Mouse (Mus musculus) CH12.LX (cell line): ENCODE results near the gene Cyp2d11. TPM values are rescaled to one million over a fixed set of nuclear protein-coding genes. Genes with fewer than 3 reads are reported as not detected.

Source experiments
- DNase-seq: peaks from one replicate; pipeline ENCODE4 v3.0.0-alpha.2; 2013; ENCODE audit errors: extremely low read depth
- H3K27ac ChIP-seq: 2 replicates; pipeline ENCODE4 v1.5.1; 2012; ENCODE audit warnings: low read depth, mild to moderate bottlenecking, control low read depth, moderate library complexity; ENCODE audit not compliant: insufficient read depth
- H3K27me3 ChIP-seq: replicated peaks from 2 replicates; pipeline ENCODE3; 2012; ENCODE audit warnings: inconsistent platforms
- H3K36me3 ChIP-seq, 2 experiments: replicated peaks in 1 of 2; 2 replicates each; pipeline versions ENCODE3 to v1.6.1; 2012; ENCODE audit warnings: inconsistent platforms in 1 of 2, low read length in 1 of 2, mild to moderate bottlenecking in 1 of 2, mixed read lengths in 1 of 2, moderate library complexity in 1 of 2; ENCODE audit not compliant: control insufficient read depth in 1 of 2, insufficient read depth in 1 of 2
- H3K4me1 ChIP-seq, 2 experiments: 2 replicates each; pipeline ENCODE4 v1.6.1; 2012; ENCODE audit warnings: inconsistent platforms in 1 of 2, moderate library complexity in 1 of 2; ENCODE audit not compliant: insufficient read depth in 2 of 2, control insufficient read depth in 1 of 2
- H3K4me2 ChIP-seq: 2 replicates; pipeline ENCODE4 v1.6.1; 2012; ENCODE audit warnings: low read depth, mild to moderate bottlenecking, control low read depth; ENCODE audit not compliant: poor library complexity, insufficient read depth, severe bottlenecking
- H3K4me3 ChIP-seq, 3 experiments: fragments of 150-350 bp in 1 of 3; sonication (generic) in 1 of 3; replicated peaks in 1 of 3; 2 replicates each; pipeline versions ENCODE3 to v1.5.1; 2011 to 2012; ENCODE audit warnings: low read depth in 2 of 3, low read length in 2 of 3, mild to moderate bottlenecking in 2 of 3, moderate library complexity in 2 of 3, control low read depth in 1 of 3, improper control_type of control experiment in 1 of 3, inconsistent platforms in 1 of 3, mixed read lengths in 1 of 3; ENCODE audit not compliant: poor library complexity in 1 of 3
- H3K79me2 ChIP-seq: replicated peaks from 2 replicates; pipeline ENCODE4 v1.6.1; 2012; ENCODE audit warnings: mild to moderate bottlenecking, moderate library complexity; ENCODE audit not compliant: control insufficient read depth, poor library complexity, insufficient read depth, severe bottlenecking; ENCODE audit errors: extremely low read depth
- H3K9ac ChIP-seq: 2 replicates; pipeline ENCODE4 v1.6.1; 2012; ENCODE audit warnings: low read depth, mild to moderate bottlenecking, control low read depth, moderate library complexity; ENCODE audit not compliant: insufficient read depth
- H3K9me3 ChIP-seq: replicated peaks from 2 replicates; pipeline ENCODE3; 2012; ENCODE audit warnings: low read length, inconsistent platforms, mixed read lengths
- BHLHE40 ChIP-seq: IDR thresholded peaks from 2 replicates; pipeline ENCODE4 v1.6.1; 2011; ENCODE audit warnings: mild to moderate bottlenecking, low read depth, low read length, improper control_type of control experiment
- CTCF ChIP-seq, 2 experiments: IDR thresholded peaks in 1 of 2; conservative IDR thresholded peaks in 1 of 2; 2 replicates each; pipeline ENCODE4 v1.5.1; 2011 to 2012; ENCODE audit warnings: low read depth in 2 of 2, low read length in 2 of 2, improper control_type of control experiment in 1 of 2, inconsistent platforms in 1 of 2, mild to moderate bottlenecking in 1 of 2, moderate library complexity in 1 of 2
- ELF1 ChIP-seq: IDR thresholded peaks from 2 replicates; pipeline ENCODE4 v1.6.1; 2014; ENCODE audit warnings: low read depth, mild to moderate bottlenecking, inconsistent platforms, low read length, improper control_type of control experiment
- ETS1 ChIP-seq: conservative IDR thresholded peaks from 2 replicates; pipeline ENCODE4 v1.6.1; 2012; ENCODE audit warnings: low read depth, mild to moderate bottlenecking, inconsistent platforms, low read length, improper control_type of control experiment, moderate library complexity
- MAFK ChIP-seq: IDR thresholded peaks from 2 replicates; pipeline ENCODE4 v1.6.1; 2011; ENCODE audit warnings: low read length, improper control_type of control experiment; ENCODE audit not compliant: insufficient replicate concordance
- MAX ChIP-seq: IDR thresholded peaks from 2 replicates; pipeline ENCODE4 v1.6.1; 2011; ENCODE audit warnings: low read length, improper control_type of control experiment
- MAZ ChIP-seq: IDR thresholded peaks from 2 replicates; pipeline ENCODE4 v1.6.1; 2012; ENCODE audit warnings: low read depth, mild to moderate bottlenecking, inconsistent platforms, low read length, improper control_type of control experiment, moderate library complexity
- MEF2A ChIP-seq: IDR thresholded peaks from 2 replicates; pipeline ENCODE4 v1.6.1; 2014; ENCODE audit warnings: low read depth, mild to moderate bottlenecking, inconsistent platforms, low read length, improper control_type of control experiment, borderline replicate concordance
- NELFE ChIP-seq: IDR thresholded peaks from 2 replicates; pipeline ENCODE4 v1.6.1; 2011; ENCODE audit warnings: low read depth, low read length, improper control_type of control experiment
- NRF1 ChIP-seq: IDR thresholded peaks from 2 replicates; pipeline ENCODE4 v1.6.1; 2014; ENCODE audit warnings: low read depth, mild to moderate bottlenecking, inconsistent platforms, low read length, improper control_type of control experiment, moderate library complexity
- POLR2A ChIP-seq: IDR thresholded peaks from 2 replicates; pipeline ENCODE4 v1.6.1; 2011; ENCODE audit warnings: low read depth, mild to moderate bottlenecking, improper control_type of control experiment, low read length
- RAD21 ChIP-seq: IDR thresholded peaks from 2 replicates; pipeline ENCODE4 v1.6.1; 2011; ENCODE audit warnings: low read depth, mild to moderate bottlenecking, low read length, improper control_type of control experiment, moderate library complexity
- SIN3A ChIP-seq: IDR thresholded peaks from 2 replicates; pipeline ENCODE4 v1.6.1; 2012; ENCODE audit warnings: low read length, improper control_type of control experiment, inconsistent platforms
- TCF12 ChIP-seq: IDR thresholded peaks from 2 replicates; pipeline ENCODE4 v1.6.1; 2014; ENCODE audit warnings: low read depth, mild to moderate bottlenecking, inconsistent platforms, low read length, improper control_type of control experiment
- UBTF ChIP-seq: IDR thresholded peaks from 2 replicates; pipeline ENCODE4 v1.6.1; 2012; ENCODE audit warnings: low read depth, mild to moderate bottlenecking, inconsistent platforms, low read length, improper control_type of control experiment, moderate library complexity
- USF2 ChIP-seq: conservative IDR thresholded peaks from 2 replicates; pipeline ENCODE4 v1.6.1; 2011; ENCODE audit warnings: low read depth, low read length, improper control_type of control experiment
- ZC3H11A ChIP-seq: IDR thresholded peaks from 2 replicates; pipeline ENCODE4 v1.6.1; 2012; ENCODE audit warnings: low read depth, mild to moderate bottlenecking, inconsistent platforms, low read length, improper control_type of control experiment
- ZKSCAN1 ChIP-seq: IDR thresholded peaks from 2 replicates; pipeline ENCODE4 v1.6.1; 2012; ENCODE audit warnings: low read depth, inconsistent platforms, low read length, improper control_type of control experiment, borderline replicate concordance
- ZMIZ1 ChIP-seq: IDR thresholded peaks from 2 replicates; pipeline ENCODE4 v1.6.1; 2012; ENCODE audit warnings: low read depth, mild to moderate bottlenecking, inconsistent platforms, low read length, improper control_type of control experiment
- ZNF384 ChIP-seq: IDR thresholded peaks from 2 replicates; pipeline ENCODE4 v1.6.1; 2012; ENCODE audit warnings: low read depth, low read length, improper control_type of control experiment, inconsistent platforms
- dilution Hi-C: fragments of 300-500 bp; cut with MboI; formaldehyde crosslinking; loops from 2 replicates; pipeline ENCODE4 v1.14.3; 2020; ENCODE audit warnings: low sequenced_read_pairs; ENCODE audit not compliant: extremely low pct_unique_long_range_greater_than_20kb, extremely low pct_ligation_motif_present
- in situ Hi-C: fragments of 300-500 bp; cut with MboI; formaldehyde crosslinking; loops from 3 replicates; pipeline ENCODE4 v1.14.3; 2019; ENCODE audit warnings: low sequenced_read_pairs, low pct_ligation_motif_present, low pct_unique_long_range_greater_than_20kb, mixed read lengths
- polyA plus RNA-seq: library from polyadenylated mRNA; unstranded; fragments of >175 nt; gene quantifications from 2 replicates; pipeline ENCODE4 v1.2.1, GENCODE M21; 2012; ENCODE audit warnings: low read depth; ENCODE audit not compliant: insufficient read length
- total RNA-seq, 2 experiments: library from RNA; depleted of rRNA; stranded (reverse); fragments of 300-350 nt in 1 of 2; fragments of >200 nt in 1 of 2; gene quantifications; 2 replicates each; pipeline ENCODE4 v1.2.3; 2012 to 2014

Gene Cyp2d11
- total and polyA plus RNA-seq, 3 experiments: not detected

DNA sequence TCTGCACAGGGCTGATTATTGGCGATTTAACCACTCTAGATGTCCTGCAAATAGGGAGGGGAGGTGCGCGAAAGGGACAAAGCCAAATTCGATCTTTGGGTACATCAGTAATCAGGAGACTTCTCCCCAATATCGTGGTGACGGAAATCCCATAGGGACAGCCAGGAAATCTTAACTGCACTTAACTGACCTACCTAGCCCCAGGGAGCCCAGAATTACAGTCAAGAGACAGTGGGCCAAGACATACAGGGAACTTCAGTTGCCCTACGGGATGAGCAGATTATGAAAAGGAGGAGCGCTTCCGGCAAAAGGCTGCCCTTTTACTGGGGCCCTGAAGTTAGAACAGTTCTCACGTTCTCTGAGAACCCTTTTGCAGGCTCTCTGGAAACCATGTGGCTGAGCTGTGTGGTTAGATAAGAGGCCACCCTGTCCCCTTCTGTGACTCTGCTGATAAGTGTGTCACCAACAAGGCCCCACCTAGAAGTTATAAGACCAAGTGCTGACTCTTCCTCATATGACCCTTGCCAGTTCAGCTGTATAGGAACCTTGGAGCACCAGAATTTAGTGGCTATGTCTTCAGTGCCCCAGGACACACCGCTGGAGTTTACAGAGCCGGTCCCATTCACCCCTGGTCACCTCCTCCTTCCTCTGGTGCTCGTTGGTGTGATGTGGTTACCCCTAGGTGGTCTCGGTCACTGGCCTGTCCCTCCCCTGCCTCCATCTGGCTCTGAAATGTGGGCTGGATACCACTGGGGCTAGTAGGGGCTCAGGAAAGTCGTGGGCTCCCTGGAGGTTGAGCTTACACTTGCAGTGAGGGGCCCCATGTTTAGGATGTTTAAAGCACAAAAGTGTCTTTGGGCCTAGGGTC lies 51.9 kb downstream of the Cyp2d11 start:
- Histone ChIP-seq H3K27ac (no peak overlapping the region), H3K4me3 (no peak overlapping the region), H3K27me3 (peaks cover 27% of the 10 kb centered on the region), H3K9me3 (no peaks in the 10 kb centered on the region), H3K36me3 (peaks cover under 1 to 2% of the 10 kb centered on the region in 2 experiments), H3K9ac (no peak overlapping the region), H3K4me1 (peaks cover 4 to 15% of the 10 kb centered on the region in 2 experiments; a peak in 3 of 4 replicates), H3K79me2 (peaks cover 5% of the 10 kb centered on the region; the same call in 1 of the 2 replicates), H3K4me2 (no peak overlapping the region)
- in situ Hi-C loops: no loop called here
- no peak for DNase-seq
- dilution Hi-C loops: no loop called here
- no peak for TF ChIP-seq UBTF
- TF ChIP-seq NELFE: no peak
- TF ChIP-seq ELF1: no peak
- no peak for TF ChIP-seq MAX

DNA sequence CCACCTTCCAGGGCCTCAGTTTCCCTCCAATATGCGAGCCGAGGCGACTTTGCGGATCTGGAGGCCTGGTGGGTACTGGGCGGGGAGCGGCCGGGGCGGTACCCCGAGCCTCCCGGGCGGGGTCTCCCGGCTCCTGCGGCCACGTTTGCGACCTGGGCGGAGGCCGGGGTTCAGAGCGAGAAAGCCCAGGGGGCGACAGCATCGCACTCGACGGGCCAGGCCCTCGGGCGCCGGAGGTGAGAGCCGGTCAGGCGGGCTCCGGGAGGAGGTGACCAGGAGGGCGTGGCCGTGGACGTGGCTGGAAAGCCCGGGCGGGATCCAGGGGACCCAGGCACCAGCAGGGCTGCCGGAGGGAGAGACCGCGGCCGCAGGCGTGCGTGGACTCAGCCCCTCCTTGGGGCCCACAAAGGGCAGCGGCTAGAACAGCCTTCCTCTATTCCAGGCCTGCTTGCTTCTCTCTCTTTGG lies 52.8 kb downstream of the Cyp2d11 start:
- H3K27me3 ChIP-seq: peaks cover 27% of the 10 kb centered on the region
- H3K27ac ChIP-seq: no peak overlapping the region
- DNase-seq: no peak
- peaks cover 5 to 11% of the 10 kb centered on the region in 2 experiments for H3K36me3 ChIP-seq
- H3K9ac ChIP-seq: no peak overlapping the region
- no peak overlapping the region for H3K4me3 ChIP-seq
- TF ChIP-seq NELFE: no peak
- no peak for TF ChIP-seq UBTF
- no peak for TF ChIP-seq POLR2A
- no peak for TF ChIP-seq ZC3H11A
- no peak for TF ChIP-seq TCF12
- TF ChIP-seq ZMIZ1: no peak
- TF ChIP-seq ZKSCAN1: no peak
- no peak for TF ChIP-seq MAZ
- no peak for TF ChIP-seq NRF1
- no peak for TF ChIP-seq MEF2A
- TF ChIP-seq CTCF (conservative IDR thresholded peaks at IDR 0.05 in 1 of 2, IDR thresholded peaks at IDR 0.05 in 1 of 2; ENCODE audit: low read depth in 2 of 2, low read length in 2 of 2): no peak
- no peak for TF ChIP-seq MAX
- TF ChIP-seq USF2: no peak
- TF ChIP-seq RAD21: no peak
- no peak for TF ChIP-seq SIN3A
- TF ChIP-seq ETS1: no peak
- no peak for TF ChIP-seq MAFK
- no peak for TF ChIP-seq BHLHE40
- no peak for TF ChIP-seq ZNF384
- TF ChIP-seq ELF1: no peak
- no peaks in the 10 kb centered on the region for H3K9me3 ChIP-seq
- dilution Hi-C loops (no loop called here), in situ Hi-C loops (no loop called here)
- H3K4me1 ChIP-seq: peaks cover 4 to 14% of the 10 kb centered on the region in 2 experiments; a peak in 3 of 4 replicates
- H3K4me2 ChIP-seq: no peak overlapping the region
- no peaks in the 10 kb centered on the region for H3K79me2 ChIP-seq
